Mouse (Mus musculus): ENCODE results near the gene Arfgef3.
"Not testable (repeated sequence)": the region's sequence is repeated elsewhere in the genome, so short reads cannot be mapped to it uniquely, and the experiment has no call there.

The Arfgef3 gene

DNA sequence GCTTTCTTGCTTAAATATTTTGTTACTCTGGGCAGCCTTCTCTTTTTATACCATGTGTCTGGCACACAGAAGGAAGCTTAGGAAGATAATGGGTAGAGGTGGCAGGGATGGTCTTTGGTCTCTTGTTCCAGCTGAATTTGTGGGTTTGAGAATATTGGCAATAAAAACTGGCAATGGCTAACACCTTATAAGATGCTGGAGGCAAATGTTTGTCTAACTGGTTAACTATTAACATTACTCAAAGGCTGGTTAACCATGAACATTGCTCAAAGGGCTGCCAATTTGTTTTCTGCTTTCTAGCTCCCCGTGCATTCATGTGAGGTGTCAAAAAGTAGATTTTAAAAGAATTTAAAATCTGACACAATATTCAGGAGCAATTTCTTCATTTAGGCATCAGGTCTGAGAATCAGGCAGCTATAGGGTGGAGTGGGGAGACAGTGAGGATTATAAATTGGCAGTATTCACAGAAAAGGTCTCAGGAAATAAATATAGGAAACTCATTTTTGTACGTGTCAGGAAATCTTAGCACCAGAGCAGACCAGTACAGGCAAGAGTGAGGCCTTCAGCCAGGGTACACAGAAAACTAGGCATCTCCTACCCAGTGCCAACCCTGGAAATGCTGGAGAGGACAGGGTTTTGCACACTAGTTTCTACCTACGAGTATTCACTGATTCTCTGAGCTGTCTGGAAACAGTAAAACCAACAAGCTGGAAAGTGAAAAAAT is 62.9 kb downstream of the Arfgef3 start:
- no peak for DNase-seq

DNA sequence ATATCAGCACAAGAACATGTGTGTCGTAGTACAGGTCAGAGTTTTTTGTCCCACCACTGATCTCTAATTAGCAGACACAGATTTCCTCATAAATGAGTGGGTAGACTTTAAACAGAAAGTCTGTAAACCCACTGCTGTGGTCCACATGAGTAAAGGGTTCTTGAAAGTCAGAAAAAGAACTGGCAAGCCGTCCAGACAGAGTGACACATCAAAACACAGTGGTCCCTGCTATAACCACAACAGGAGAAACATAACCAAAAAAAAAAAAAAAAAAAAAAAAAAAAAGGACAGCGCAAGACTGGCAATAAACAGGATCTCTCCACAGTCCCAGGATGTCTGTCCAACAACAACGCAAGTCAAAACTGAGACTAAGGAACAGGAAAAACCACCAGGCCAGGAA is 64.9 kb downstream of the Arfgef3 start:
- no peak for DNase-seq

DNA sequence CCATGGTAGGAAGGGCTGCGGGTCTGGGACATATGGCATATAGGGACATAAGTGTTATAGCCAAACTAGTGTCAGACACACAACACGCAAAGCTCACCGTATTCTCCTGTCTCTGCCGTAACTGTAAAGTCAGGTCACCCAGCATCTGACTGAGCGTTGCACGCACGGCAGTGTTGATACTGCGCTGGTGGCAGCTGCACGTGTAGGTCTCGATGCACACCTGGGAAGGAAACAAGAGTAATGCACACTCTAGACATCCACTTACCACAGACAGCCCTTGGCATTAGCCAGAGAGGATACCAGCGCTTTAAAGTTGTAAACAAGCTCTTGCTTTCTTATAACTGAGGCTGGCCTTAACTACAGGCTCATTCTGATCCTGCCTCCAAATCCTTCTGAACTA is 79.0 kb downstream of the Arfgef3 start:
- no peak for DNase-seq

DNA sequence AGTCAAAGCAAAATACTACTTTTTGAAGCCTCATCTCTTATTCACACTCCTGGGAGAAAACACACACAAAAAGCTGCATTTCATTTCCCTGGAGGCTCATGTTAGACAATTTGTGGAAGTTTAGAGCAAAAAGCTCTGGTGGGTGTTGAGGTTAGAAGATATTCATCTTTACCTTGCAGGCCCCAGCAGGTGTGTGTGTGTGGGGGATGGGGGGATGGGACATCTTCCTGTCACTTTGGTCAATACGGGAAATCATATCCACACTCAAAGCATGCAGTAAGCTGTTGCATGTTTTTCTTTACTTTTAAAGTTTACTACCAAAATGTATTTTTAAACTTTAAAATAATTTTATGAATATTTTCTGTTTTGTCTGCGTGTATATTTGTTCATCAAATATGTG is 79.7 kb downstream of the Arfgef3 start:
- DNase-seq: no peak

DNA sequence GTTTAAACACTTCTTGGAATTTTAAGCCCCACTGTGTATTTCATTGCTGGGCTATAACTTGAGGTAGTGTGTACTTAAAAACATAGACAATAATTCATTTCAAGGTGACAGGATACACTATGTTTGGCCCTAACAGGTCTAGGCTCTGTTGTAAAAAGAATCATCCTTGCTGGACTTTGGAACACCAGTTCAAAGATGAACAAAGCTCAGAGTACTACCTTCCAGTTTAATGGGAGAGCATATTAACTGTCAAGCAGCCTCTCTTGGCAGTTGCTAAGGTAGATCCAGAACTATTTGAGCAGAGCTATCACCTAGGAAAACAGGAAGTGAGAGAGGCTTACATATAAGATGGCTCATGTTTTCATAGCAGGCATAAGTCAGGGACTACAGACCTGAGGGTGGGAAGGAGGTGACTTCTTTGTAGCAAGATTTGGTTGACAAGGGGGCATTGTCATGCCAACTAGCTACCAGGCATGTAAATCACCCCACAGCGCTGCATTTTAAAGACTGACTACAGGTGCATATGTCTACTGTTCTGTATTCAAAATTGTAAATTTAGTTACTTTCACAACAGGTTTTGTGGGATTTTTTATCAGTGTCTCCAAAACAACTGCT is 82.0 kb downstream of the Arfgef3 start:
- DNase-seq: no peak

DNA sequence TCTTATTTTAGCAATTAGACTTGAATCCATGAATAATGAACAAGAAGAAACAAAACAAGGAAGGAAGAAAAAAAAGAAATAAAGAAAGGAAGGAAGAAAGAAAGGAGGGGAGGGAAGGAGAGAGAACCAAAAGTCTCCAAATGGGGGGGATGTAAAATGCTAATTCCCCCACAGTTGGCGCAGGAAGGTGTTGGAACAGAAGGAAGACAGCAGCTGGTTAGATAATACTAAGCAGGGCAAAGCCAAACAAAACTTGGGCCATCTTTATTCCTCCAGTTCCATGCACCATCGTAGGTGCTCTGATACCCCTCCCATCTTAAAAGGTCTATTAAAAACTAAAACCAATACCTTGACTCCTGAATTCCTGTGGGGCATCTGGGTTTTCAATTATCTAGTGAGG is 82.8 kb downstream of the Arfgef3 start:
- no peak for DNase-seq

DNA sequence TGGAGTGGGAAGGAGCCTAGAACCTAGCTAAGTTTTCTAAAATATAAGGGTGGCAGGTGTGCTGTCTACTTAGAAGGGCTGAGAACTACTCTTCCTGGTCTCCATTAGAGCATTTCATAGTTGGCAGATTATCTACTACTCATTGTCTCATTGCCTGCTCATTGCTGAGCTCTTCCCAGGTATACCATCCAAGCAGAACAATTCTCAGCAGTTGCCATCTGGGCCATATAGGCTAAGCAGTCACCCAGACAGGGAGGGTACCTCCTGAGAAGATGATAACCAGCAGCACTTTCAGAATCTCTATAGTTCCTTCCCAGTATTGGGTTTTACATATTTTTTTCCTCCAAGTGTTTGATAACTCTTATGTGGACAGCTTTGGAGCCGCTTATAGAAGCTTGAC is 86.2 kb downstream of the Arfgef3 start:
- DNase-seq: no peak

DNA sequence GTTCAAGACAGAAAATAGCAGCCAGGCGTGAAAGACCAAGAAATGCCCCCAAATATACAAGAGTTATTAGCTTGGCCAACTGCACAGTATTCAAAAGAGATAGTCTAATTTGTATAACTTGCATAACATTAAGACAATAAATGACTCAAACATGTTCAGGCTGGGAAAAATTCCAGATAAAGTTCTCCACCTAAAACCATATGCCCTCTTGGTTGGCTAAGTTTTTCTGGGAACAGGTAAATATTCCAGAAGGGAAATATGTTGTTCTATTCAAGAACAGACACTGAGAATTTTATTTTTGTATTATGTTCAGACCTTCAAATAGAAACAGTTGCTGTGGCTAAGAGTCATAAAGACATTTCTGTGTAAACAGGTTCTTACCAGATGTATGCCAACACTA is 96.7 kb downstream of the Arfgef3 start:
- no peak for DNase-seq

DNA sequence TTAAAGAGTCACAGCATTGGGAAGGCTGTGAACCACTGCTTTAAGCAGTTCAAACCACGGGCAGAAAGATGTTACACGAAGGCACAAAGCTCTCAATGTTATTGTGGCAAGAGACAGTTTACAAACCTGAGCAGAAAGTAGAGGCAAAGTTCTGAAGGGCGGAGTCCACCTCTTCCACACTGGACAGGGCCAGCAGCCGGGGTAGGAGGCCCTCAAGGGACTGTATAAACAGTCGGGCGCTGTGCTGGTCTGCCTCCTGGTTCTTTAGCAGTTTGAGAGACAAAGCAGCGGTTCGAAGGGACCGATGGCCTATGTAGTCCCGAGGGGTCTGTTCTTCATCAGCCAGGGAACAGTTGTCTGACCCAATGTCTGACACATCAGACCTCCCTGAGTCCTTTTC is 97.7 kb downstream of the Arfgef3 start:
- DNase-seq: no peak

DNA sequence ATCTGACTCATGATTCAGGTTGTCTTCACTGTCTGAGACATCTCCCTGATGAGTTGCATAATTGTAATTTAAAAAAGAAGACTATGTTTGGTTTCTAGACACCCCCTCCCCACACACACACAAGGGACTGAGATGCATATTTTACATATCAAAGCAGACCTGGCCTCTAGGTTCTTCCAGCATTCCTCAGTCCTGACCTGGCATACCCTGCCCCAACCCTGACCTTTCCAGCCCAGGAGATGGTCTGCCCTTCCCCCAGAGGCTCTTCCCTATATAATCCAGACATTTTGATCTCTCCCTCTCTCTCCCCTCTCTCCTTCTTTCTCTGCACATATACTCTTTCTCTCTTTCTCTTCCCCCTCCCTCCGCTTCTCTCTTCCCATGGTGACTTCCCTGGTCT is 99.4 kb downstream of the Arfgef3 start:
- no peak for DNase-seq

DNA sequence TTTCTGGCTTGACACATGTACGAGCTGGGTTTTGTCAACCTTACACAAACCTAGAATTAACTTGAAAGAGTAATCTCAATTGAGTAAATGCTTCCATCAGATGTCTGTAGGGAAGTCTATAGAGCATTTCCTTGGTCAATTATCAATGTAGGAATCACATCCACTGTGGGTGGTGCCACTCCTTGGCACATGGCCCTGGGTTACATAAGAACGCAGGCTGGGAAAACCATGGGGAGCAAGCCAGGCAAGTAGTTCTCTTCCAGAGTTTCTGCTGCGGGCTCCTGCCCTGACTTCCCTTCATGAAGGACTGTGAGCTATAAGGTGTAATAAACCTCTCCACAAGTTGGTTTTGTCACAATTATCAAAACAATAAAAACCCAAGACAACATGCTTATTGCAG is 100.2 kb downstream of the Arfgef3 start:
- DNase-seq: peak; percentile 37

DNA sequence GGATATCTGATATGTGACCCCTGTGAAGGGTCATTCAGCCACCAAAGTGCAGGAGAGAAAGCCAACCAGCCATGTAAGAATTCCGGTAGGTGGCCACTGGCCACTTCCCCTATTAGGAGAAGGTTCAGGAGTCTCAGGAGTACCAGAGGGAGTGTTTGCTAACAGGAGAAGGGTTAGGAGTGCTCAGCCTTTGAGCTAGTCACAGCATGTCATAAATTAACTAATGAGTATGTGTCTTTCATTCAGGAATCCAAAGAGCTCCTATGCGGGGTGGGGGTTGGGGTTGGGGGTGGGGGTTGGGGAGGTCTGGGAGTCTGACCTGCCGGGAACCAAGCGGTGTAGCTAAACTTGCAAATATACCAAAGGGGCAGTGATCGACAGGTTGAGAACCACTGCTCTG is 100.9 kb downstream of the Arfgef3 start:
- DNase-seq: peak; percentile 8

DNA sequence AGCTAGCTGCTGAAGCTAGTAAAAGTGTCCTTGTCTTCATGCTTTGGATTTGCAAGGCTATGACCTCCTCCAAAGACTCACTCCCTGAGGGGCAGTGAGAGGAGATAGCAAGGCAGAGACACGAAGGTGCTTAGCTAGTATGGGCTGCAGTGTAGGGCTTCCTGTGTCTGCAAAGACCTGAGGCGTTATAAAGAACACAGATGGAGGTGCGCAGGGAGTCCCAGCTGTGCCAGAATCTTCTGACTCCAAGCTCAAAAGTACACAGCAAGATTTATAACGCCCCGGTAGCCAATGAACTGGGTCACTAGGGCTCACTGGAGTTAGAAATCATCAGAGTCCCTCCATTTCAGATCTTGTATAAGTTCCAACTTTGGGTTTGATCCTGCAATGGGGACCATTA is 103.2 kb downstream of the Arfgef3 start:
- DNase-seq: no peak

DNA sequence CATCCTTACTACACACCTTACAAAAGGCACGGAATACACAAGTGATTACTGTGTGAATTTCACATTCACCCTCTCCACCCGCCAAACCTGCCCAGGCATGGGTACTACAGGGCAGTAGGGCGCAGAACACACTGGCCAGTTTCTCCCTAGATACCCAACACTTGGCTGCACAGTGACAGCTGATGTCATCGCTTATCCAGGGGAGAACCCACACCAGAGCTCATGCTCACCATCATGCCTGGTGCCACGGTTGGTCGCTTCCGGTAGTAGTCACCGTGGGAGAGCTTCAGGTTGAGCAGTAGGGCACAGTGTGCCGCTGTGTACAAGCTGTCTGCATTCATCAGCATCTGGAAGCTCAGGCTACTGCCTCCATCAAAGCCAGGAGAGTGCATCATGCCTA is 108.3 kb downstream of the Arfgef3 start:
- no peak for DNase-seq

DNA sequence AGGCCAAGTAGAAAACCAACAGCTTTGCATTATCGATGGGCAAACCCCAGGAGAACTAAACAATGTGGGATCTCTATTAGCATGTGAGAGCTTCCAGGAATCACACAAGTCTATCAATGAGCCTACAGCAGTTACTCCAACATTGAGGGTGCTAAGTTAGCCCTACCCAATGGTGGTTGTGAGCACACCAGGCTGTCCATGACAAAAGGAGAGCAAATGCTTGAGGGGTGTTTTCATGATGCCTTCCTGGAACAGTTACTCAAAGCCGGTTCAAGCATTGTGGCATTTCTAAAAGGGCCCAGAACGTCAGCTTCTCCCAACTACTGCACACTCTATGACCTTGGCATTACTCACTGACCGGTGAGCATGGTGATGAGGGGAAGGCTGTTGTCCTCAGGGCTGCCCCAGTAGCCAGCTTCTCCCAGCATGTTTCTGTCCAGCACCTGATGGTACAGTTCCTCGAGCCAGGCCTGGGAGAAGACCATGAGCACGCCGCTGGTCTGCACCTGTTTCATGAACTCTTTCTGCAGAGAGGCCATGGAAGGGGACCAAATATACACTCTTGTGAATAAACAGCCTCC is 109.3 kb downstream of the Arfgef3 start:
- no peak for DNase-seq

DNA sequence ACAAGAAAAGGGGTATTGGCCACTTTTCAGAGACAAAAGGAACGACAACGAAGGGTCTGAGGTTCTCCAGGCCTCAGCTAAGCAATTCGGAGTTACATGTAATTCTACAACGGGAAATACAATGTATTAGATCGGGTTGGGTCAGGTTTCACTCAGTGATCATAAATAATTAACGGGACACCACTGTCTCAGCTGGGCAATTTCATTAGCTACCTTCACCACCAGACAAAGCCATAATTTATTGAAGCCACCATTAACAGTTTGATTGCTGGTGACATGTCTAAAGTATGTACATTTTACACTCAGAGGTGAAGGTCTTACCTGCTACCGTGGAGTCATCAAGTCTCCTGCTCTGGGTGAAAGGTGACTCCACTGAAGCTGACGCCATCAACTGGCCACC is 113.3 kb downstream of the Arfgef3 start:
- DNase-seq: no peak

DNA sequence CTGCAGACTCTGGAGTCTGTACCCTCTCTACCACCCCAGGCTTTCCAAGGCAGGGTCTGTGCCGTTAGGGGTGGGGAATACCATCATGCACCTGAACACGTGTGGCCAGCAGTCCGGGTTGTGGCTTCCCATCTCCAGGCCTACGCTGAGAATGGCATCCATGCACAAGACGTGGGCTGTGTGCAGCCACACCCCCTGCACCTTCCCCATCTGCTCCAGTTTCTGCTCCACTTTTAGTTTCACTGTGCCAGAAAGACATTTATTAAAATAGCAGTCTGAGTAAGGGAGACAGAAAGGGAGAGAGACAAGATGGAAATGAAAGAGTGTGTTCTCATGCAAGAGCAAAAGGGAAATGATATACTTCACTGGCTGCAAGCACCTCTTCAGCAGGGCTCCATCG is 116.2 kb downstream of the Arfgef3 start:
- DNase-seq: no peak

DNA sequence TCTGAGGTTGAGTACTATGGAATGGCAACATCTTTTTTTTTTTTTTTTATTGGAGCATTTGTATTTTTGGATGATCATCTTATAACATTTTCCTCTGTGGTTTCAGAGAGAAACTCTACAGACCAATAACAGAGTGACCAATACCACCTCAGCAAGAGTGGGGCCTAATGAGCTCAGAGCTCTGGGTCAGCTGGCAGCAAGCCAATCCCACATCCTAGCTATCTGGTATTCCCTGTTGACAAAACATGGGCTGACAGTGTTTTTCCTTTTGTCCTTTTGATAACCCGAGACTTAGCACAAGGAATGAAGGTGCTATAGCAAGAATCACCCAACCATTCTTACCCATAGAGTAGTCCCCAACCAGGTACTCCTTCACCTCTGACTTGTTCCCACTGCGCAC is 131.0 kb downstream of the Arfgef3 start:
- no peak for DNase-seq

DNA sequence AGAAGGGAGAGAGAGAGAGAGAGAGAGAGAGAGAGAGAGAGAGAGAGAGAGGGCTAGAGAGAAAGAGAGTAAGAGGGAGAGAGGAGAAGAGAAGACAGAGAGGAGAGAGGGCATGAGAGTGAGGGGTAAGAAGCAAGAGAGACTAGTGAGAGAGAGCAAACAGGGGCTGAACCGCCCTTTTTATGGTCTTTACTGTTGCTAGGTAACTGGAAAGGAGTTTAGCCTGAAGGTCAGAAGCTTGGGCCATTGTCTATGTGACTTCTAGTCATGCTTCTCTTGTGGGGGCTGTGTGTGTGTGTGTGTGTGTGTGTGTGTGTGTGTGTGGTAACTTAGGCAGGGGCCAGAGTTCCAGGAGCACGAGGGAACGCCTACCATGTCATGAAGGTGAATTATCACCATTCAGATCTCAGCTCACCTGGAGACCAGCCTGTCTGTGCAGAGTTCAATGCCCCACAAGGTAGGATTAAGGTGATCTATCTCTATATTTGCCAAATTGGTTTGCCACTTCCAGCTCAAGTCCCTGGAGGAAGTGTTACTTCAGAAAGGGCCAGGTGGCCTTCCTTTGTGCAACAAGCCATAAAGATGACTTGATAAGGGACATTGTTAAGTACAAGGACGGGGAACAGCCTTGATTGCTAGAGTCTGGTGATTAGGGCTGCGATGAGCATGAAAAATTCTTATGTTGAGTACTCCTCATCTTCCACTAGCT is 138.8 kb downstream of the Arfgef3 start:
- not testable (repeated sequence) for DNase-seq

DNA sequence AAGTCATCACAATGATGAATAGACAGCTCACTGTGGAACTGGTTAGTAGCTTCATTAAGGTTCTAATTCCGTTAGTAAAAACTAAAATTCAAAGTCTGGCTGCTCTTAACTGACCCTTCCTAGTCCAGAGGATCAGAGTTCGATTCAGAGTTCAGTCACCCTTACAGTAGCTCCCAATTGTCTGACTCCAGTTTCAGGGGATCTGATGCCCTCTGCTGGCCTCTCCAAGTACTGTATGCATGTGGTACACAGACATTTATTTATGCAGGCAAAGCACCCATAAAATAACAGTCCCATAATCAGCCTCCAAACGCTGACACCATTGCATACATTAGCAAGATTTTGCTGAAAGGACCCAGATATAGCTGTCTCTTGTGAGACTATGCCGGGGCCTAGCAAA is 141.7 kb downstream of the Arfgef3 start:
- DNase-seq: peak; percentile 87

DNA sequence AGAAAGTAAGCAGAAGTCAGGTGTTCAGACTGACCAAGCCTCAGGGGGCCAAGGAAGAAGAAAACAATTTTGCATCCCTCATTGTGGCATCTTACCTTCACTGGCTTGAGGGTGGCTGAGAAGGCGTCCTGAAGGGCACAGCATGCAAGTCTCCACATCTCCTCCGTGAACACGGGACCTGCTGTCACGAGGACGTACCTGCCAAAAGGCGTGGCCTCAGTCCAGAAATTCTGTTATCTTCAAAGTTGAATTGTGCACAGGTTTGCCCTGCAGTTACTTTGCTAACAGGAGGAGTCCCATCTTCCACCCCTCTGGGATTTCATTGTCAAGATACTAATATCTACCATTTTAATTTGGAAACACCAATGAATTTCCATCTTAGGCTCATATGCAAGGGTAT is 146.1 kb downstream of the Arfgef3 start:
- no peak for DNase-seq

DNA sequence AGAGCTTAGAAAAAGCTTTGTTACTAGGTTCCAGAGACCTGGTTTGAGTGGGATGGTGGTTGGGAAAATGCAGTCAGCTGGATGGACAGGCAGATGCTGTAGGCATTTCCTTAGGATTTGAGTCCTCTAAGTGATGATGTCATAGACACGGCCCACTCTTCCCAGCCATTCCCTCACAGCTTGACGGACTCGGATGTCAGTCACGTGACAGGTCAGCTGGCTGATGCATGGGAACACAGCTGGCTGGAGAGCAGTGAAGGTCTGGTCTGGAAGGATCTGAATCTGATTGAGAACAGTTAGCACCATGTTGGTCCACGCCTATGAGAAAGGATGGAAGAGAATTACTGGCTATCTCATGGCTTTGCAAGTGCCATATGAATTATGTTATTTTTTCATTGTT is 154.3 kb downstream of the Arfgef3 start:
- DNase-seq: no peak

DNA sequence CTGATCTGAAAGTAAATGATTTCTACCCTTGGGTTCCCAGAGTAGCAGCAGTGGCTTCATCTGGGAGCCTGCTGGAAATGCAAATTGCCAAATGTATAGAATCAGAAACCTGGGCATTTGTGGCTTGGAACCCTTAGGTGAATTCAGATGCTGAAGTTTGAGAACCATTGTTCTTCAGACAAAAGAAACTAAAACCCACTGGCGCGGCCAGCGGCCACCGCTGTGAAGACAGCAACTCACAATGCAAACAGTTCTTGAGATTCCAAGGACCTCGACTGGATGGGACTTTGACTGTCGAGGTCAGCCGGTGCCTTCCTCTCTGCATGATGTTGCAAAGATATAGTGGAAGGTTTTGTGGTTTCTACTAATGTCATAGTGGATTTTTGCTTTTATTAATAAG is 159.6 kb downstream of the Arfgef3 start:
- DNase-seq: no peak

DNA sequence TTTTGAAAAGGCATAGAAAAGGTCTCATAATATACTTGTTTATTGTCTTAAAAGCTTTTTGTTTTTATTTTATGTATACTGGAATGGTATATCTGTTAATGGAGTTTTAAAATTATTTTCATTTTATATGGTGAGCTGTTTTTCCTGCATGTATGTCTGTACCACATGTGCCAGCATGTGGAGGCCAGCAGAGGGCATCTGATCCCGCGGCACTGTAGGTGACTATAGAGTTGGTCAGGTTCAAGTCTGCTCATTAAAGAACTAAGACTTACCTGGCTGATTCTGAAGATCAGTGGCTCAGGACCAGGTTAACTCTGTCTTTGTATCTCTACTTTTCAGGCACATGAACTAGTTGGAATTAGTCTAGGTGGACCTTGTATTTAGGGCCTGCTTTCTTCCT is 171.2 kb downstream of the Arfgef3 start:
- peak; percentile 6 for DNase-seq

All from lung, postnatal 36 days (tissue).